In genomic region chr6:7943656-7944055, GRCm38 (mm10) we compare ENCODE assay signal across 19 mouse cellular contexts.
"Had no signal": no experiment of that assay in that cellular context is flagged by ENCODE, and none has a peak within 500 bp of the region (broad histone marks: within the 10 kb centered on the region; RNA-seq: fewer than 3 reads in every experiment).

No protein-coding gene starts in this region.

- H3K9me3 ChIP-seq: kidney, embryonic 15.5 days; midbrain, embryonic 12.5 days; midbrain, embryonic 15.5 days; neural tube, embryonic 12.5 days; neural tube, embryonic 15.5 days; stomach, embryonic 15.5 days had no signal

- H3K4me3 ChIP-seq: kidney, embryonic 15.5 days; left cerebral cortex, adult 2 months; midbrain, embryonic 12.5 days; midbrain, embryonic 15.5 days; neural tube, embryonic 12.5 days; neural tube, embryonic 15.5 days; stomach, embryonic 15.5 days had no signal

- DNase-seq: kidney, postnatal 10 days; kidney, postnatal 36 days; layer of hippocampus, postnatal 36 days; liver, postnatal 0 days; lung, embryonic 14.5 days; right cerebral cortex, adult 18-20 months; right cerebral cortex, postnatal 14 days; right cerebral cortex, postnatal 4 days; thymus, postnatal 25 days had no signal

- ATAC-seq: liver, postnatal 0 days; lung, postnatal 0 days; midbrain, embryonic 15.5 days had no signal

- H3K27ac ChIP-seq: kidney, embryonic 15.5 days; left cerebral cortex, adult 2 months; liver, embryonic 14.5 days; macrophage; midbrain, embryonic 12.5 days; midbrain, embryonic 15.5 days; neural tube, embryonic 12.5 days; neural tube, embryonic 15.5 days; stomach, embryonic 15.5 days had no signal

- H3K4me2 ChIP-seq: kidney, embryonic 15.5 days; lung, embryonic 14.5 days; midbrain, embryonic 12.5 days; midbrain, embryonic 15.5 days; neural tube, embryonic 12.5 days; neural tube, embryonic 15.5 days; stomach, embryonic 15.5 days had no signal

- H3K4me1 ChIP-seq: kidney, embryonic 15.5 days; midbrain, embryonic 15.5 days; neural tube, embryonic 12.5 days; neural tube, embryonic 15.5 days; stomach, embryonic 15.5 days had no signal

- H3K27me3 ChIP-seq: kidney, embryonic 15.5 days; midbrain, embryonic 12.5 days; midbrain, embryonic 15.5 days; neural tube, embryonic 12.5 days; neural tube, embryonic 15.5 days; stomach, embryonic 15.5 days had no signal

- H3K36me3 ChIP-seq: kidney, embryonic 15.5 days; midbrain, embryonic 12.5 days; midbrain, embryonic 15.5 days; neural tube, embryonic 12.5 days; neural tube, embryonic 15.5 days; stomach, embryonic 15.5 days had no signal

- H3K9ac ChIP-seq: kidney, embryonic 15.5 days; liver, embryonic 14.5 days; liver, postnatal 0 days; lung, embryonic 14.5 days; midbrain, embryonic 12.5 days; midbrain, embryonic 15.5 days; neural tube, embryonic 12.5 days; neural tube, embryonic 15.5 days; stomach, embryonic 15.5 days had no signal
